In the genomic region with DNA sequence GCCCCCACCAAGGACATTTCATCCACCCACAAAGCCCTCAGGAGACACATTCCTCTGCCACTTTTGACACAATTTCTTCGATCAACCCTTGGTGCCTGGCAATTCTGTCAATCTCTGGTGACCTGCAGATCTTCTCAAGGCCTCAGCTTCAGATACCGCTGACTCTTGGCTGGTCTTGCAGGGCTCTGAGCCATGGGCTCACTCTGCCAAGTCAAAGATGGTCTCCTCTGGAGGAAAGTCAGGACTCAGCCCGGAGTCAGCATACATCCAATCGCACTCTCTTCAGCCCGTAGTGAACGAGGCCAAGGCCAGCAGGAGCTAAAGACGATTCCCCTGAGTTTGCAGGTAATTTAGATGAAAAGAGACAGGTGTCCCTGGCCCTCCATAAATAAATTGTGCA, we compare ENCODE assay signal across 28 mouse cellular contexts.
DNase-seq lines count a peak whose midpoint lies in the region; ATAC-seq and TF ChIP-seq lines count a peak whose summit lies in the region.
"Had no signal": no experiment of that assay in that cellular context is flagged by ENCODE, and none has a peak within 500 bp of the region (broad histone marks: within the 10 kb centered on the region; RNA-seq: fewer than 3 reads in every experiment).

No protein-coding gene starts in this region.

- 47% methylated on average over 7 of the region's 7 CpGs for WGBS in hindbrain, postnatal 0 days
- 70% methylated on average over 7 of the region's 7 CpGs for WGBS in hindbrain, embryonic 13.5 days
- 78% methylated on average over 7 of the region's 7 CpGs for WGBS in midbrain, embryonic 15.5 days

- H3K36me3 ChIP-seq in hindbrain, postnatal 0 days (ENCODE audit: insufficient read depth, low read length), result no peaks in the 10 kb centered on the region
- no peaks in the 10 kb centered on the region for H3K36me3 ChIP-seq in hindbrain, embryonic 13.5 days
- no peaks in the 10 kb centered on the region for H3K36me3 ChIP-seq in midbrain, embryonic 15.5 days (replicated peaks)
- H3K36me3 ChIP-seq: G1E; heart, embryonic 12.5 days; hindbrain, embryonic 15.5 days; kidney, embryonic 15.5 days; limb, embryonic 10.5 days; limb, embryonic 15.5 days; liver, embryonic 13.5 days; midbrain, embryonic 13.5 days had no signal

- H3K4me2 ChIP-seq in hindbrain, postnatal 0 days (ENCODE audit: low read depth, low read length), result no peak overlapping the region
- H3K4me2 ChIP-seq in hindbrain, embryonic 13.5 days, result no peak overlapping the region
- no peak overlapping the region for H3K4me2 ChIP-seq in midbrain, embryonic 15.5 days
- H3K4me2 ChIP-seq: heart, embryonic 12.5 days; hindbrain, embryonic 15.5 days; kidney, embryonic 15.5 days; limb, embryonic 15.5 days; liver, embryonic 13.5 days; midbrain, embryonic 13.5 days had no signal

- no peak for DNase-seq in cerebellum, adult 11 months
- DNase-seq in hindbrain, postnatal 0 days (ENCODE audit: low spot score), result peak; percentile 56
- DNase-seq in cerebellum, adult 9-10 months, result peak; percentile 58
- DNase-seq in kidney, postnatal 36 days, result no peak
- DNase-seq: adrenal gland, postnatal 25 days; gastrocnemius, postnatal 36 days; heart, adult 2 months; kidney, adult 18-20 months; kidney, postnatal 25 days; liver, embryonic 13.5 days; lung, adult 18-20 months; right cerebral cortex, postnatal 25 days; thymus, postnatal 14 days had no signal

- H3K9ac ChIP-seq in hindbrain, postnatal 0 days (replicated peaks; ENCODE audit: low read length), result no peak overlapping the region
- H3K9ac ChIP-seq in hindbrain, embryonic 13.5 days, result no peak overlapping the region
- H3K9ac ChIP-seq in midbrain, embryonic 15.5 days, result no peak overlapping the region
- H3K9ac ChIP-seq: heart, embryonic 12.5 days; hindbrain, embryonic 15.5 days; kidney, embryonic 15.5 days; limb, embryonic 15.5 days; liver, embryonic 13.5 days; midbrain, embryonic 13.5 days had no signal

- peaks cover 13% of the 10 kb centered on the region; the same call in 1 of the 2 replicates for H3K4me1 ChIP-seq in hindbrain, postnatal 0 days (ENCODE audit: insufficient read depth, low read length)
- peaks cover 33% of the 10 kb centered on the region for H3K4me1 ChIP-seq in hindbrain, embryonic 13.5 days (replicated peaks)
- peaks cover 22% of the 10 kb centered on the region for H3K4me1 ChIP-seq in midbrain, embryonic 15.5 days
- H3K4me1 ChIP-seq: kidney, embryonic 15.5 days; limb, embryonic 15.5 days; liver, embryonic 13.5 days had no signal

- H3K27me3 ChIP-seq in hindbrain, postnatal 0 days (ENCODE audit: insufficient read depth, low read length), result no peaks in the 10 kb centered on the region
- H3K27me3 ChIP-seq in hindbrain, embryonic 13.5 days, result no peaks in the 10 kb centered on the region
- no peaks in the 10 kb centered on the region for H3K27me3 ChIP-seq in midbrain, embryonic 15.5 days (replicated peaks)
- H3K27me3 ChIP-seq: hindbrain, embryonic 15.5 days; liver, embryonic 13.5 days; midbrain, embryonic 13.5 days had no signal

- 0 out of 2 replicates have a peak, but pooled peaks have one; percentile 27 for ATAC-seq in cerebellum, adult (ENCODE audit: insufficient number of reproducible peaks, low FRiP score, low TSS enrichment)
- no peak for ATAC-seq in hindbrain, postnatal 0 days
- no peak for ATAC-seq in hindbrain, embryonic 13.5 days (ENCODE audit: low FRiP score)
- no peak for ATAC-seq in midbrain, embryonic 15.5 days (replicated peaks)
- ATAC-seq: forebrain, embryonic 16.5 days; lung, postnatal 0 days; midbrain, embryonic 13.5 days; Patski had no signal

- no peak overlapping the region for H3K4me3 ChIP-seq in hindbrain, postnatal 0 days (ENCODE audit: low read length)
- no peak overlapping the region for H3K4me3 ChIP-seq in hindbrain, embryonic 13.5 days
- H3K4me3 ChIP-seq in midbrain, embryonic 15.5 days, result no peak overlapping the region
- H3K4me3 ChIP-seq: erythroblast, embryonic 14.5 days; heart, adult 2 months; heart, embryonic 12.5 days; hindbrain, embryonic 15.5 days; kidney, embryonic 15.5 days; limb, embryonic 10.5 days; limb, embryonic 15.5 days; liver, embryonic 13.5 days; midbrain, embryonic 13.5 days had no signal

- H3K9me3 ChIP-seq in hindbrain, postnatal 0 days (ENCODE audit: low read length), result no peaks in the 10 kb centered on the region
- no peaks in the 10 kb centered on the region for H3K9me3 ChIP-seq in hindbrain, embryonic 13.5 days
- no peaks in the 10 kb centered on the region for H3K9me3 ChIP-seq in midbrain, embryonic 15.5 days
- H3K9me3 ChIP-seq: heart, embryonic 12.5 days; hindbrain, embryonic 15.5 days; kidney, embryonic 15.5 days; limb, embryonic 10.5 days; limb, embryonic 15.5 days; liver, embryonic 13.5 days; midbrain, embryonic 13.5 days had no signal

- H3K27ac ChIP-seq in hindbrain, postnatal 0 days, result no peak overlapping the region
- H3K27ac ChIP-seq in hindbrain, embryonic 13.5 days, result no peak overlapping the region
- H3K27ac ChIP-seq in midbrain, embryonic 15.5 days, result no peak overlapping the region
- H3K27ac ChIP-seq: heart, adult 2 months; hindbrain, embryonic 15.5 days; kidney, embryonic 15.5 days; limb, embryonic 10.5 days; limb, embryonic 15.5 days; liver, embryonic 13.5 days; macrophage; midbrain, embryonic 13.5 days had no signal

- no peak for TF ChIP-seq CTCF in hindbrain, postnatal 0 days (IDR thresholded peaks at IDR 0.05; ENCODE audit: low read depth)

Comparison
In these comparisons a context has a peak if more than half of its experiments do, and no peak if none do; other contexts are left out.
1. DNase-seq: peak in hindbrain, postnatal 0 days (single experiment) and cerebellum, adult 9-10 months (single experiment); none in cerebellum, adult 11 months (single experiment) and kidney, postnatal 36 days (0 of 2).